Mouse (Mus musculus) liver, postnatal 0 days (tissue): Measurements from ENCODE around the gene Robo4. TPM values are rescaled to one million over a fixed set of nuclear protein-coding genes. Genes with fewer than 3 reads are reported as not detected.

Experiments used
- ATAC-seq: fragments of 200-750 bp; cut with Nextera tagmentation; 2 replicates; pipeline ENCODE4 v1.8.0; 2017; ENCODE audit warnings: mild to moderate bottlenecking, moderate library complexity
- DNase-seq: peaks from one replicate; pipeline ENCODE4 v3.0.0-alpha.2; 2016
- H3K27ac ChIP-seq: fragments of 300-500 bp; sonication (generic); 2 replicates; pipeline ENCODE4 v1.5.1; 2014; ENCODE audit warnings: antibody characterized with exemption, moderate library complexity, mild to moderate bottlenecking, low read depth
- H3K27me3 ChIP-seq: fragments of 300-500 bp; sonication (generic); 2 replicates; pipeline ENCODE4 v1.6.1; 2014; ENCODE audit warnings: low read length, control low read depth, mixed read lengths; ENCODE audit not compliant: insufficient read depth
- H3K36me3 ChIP-seq: fragments of 300-500 bp; sonication (generic); replicated peaks from 2 replicates; pipeline ENCODE4 v1.6.1; 2014; ENCODE audit warnings: mild to moderate bottlenecking, control low read depth, low read length, moderate library complexity, mixed read lengths; ENCODE audit not compliant: insufficient read depth
- H3K4me1 ChIP-seq: fragments of 300-500 bp; sonication (generic); 2 replicates; pipeline ENCODE4 v1.6.1; 2014; ENCODE audit warnings: antibody characterized with exemption, mild to moderate bottlenecking, control low read depth; ENCODE audit not compliant: insufficient read depth
- H3K4me2 ChIP-seq: fragments of 300-500 bp; sonication (generic); 2 replicates; pipeline ENCODE4 v1.6.1; 2014; ENCODE audit warnings: low read depth, mild to moderate bottlenecking, low read length, moderate library complexity, mixed read lengths
- H3K4me3 ChIP-seq: fragments of 300-500 bp; sonication (generic); 2 replicates; pipeline ENCODE4 v1.5.1; 2014; ENCODE audit warnings: low read depth, low read length
- H3K9ac ChIP-seq: fragments of 300-500 bp; sonication (generic); replicated peaks from 2 replicates; pipeline ENCODE4 v1.6.1; 2014; ENCODE audit warnings: mild to moderate bottlenecking, moderate library complexity
- H3K9me3 ChIP-seq: fragments of 300-500 bp; sonication (generic); 2 replicates; pipeline ENCODE4 v1.6.1; 2016; ENCODE audit warnings: mild to moderate bottlenecking, control low read depth, low read length, mixed read lengths
- CTCF ChIP-seq: sonication (generic); IDR thresholded peaks from 2 replicates; pipeline ENCODE4 v1.5.1; 2016; ENCODE audit warnings: antibody characterized with exemption, low read depth
- EP300 ChIP-seq: IDR thresholded peaks from 2 replicates; pipeline ENCODE4 v1.6.1; 2016; ENCODE audit warnings: antibody characterized with exemption, low read depth, mild to moderate bottlenecking
- WGBS: fragments of 180-500 bp; shearing (Covaris S2); extraction: QIAGEN DNeasy Blood & Tissue Kit; methylation state at CpG from one replicate; pipeline ENCODE4 v1.1.7; 2014; ENCODE audit not compliant: insufficient replicate concordance; 5-methylcytosine and 5-hydroxymethylcytosine counted together
- polyA plus RNA-seq: library from polyadenylated mRNA; unstranded; fragments of >200 nt; fragmentation: Nextera tagmentation; extraction: Ambion mirVana; gene quantifications from 2 replicates; pipeline ENCODE4 v1.2.1, GENCODE M21; 2015

Gene Robo4
- polyA plus RNA-seq, 1 experiment from 2014 or later: 2.5 TPM

- Histone ChIP-seq H3K36me3 (no peaks in the 10 kb centered on the region), H3K27me3 (no peaks in the 10 kb centered on the region), H3K9ac (no peak overlapping the region), H3K4me2 (no peak overlapping the region), H3K9me3 (no peaks in the 10 kb centered on the region), H3K4me3 (no peak overlapping the region), H3K27ac (no peak overlapping the region), H3K4me1 (0 out of 2 replicates have a peak, but pooled peaks cover 5% of the 10 kb centered on the region)
- TF ChIP-seq CTCF (no peak), EP300 (no peak)
- WGBS: 58% methylated on average over 3 of the region's 3 CpGs
- ATAC-seq (no peak), DNase-seq (no peak)
Measured at GRCm38 (mm10) chr9:37363551-37363950, 38.1 kb upstream of the Robo4 start.

GRCm38 (mm10) chr9:37364392-37364791 is 37.3 kb upstream of the Robo4 start:
- WGBS: 74% methylated on average over 3 of the region's 3 CpGs
- H3K4me3 ChIP-seq: no peak overlapping the region
- TF ChIP-seq EP300 (no peak), CTCF (no peak)

GRCm38 (mm10) chr9:37365706-37366105 is 36.0 kb upstream of the Robo4 start:
- H3K9me3 ChIP-seq: no peaks in the 10 kb centered on the region
- no peaks in the 10 kb centered on the region for H3K27me3 ChIP-seq
- TF ChIP-seq EP300 (no peak; the same call in 1 of the 2 replicates), CTCF (0 out of 2 replicates have a peak, but pooled peaks have one; percentile 9)
- no peak overlapping the region for H3K27ac ChIP-seq
- no peaks in the 10 kb centered on the region for H3K4me1 ChIP-seq
- H3K9ac ChIP-seq: no peak overlapping the region
- ATAC-seq: no peak
- H3K36me3 ChIP-seq: no peaks in the 10 kb centered on the region
- H3K4me2 ChIP-seq: no peak overlapping the region
- DNase-seq: no peak
- 56% methylated on average over 5 of the region's 5 CpGs for WGBS
- no peak overlapping the region for H3K4me3 ChIP-seq

More at GRCm38 (mm10) chr9:37364392-37364791, 37.3 kb upstream of the Robo4 start:
- Histone ChIP-seq H3K36me3 (no peaks in the 10 kb centered on the region), H3K9ac (no peak overlapping the region), H3K4me2 (no peak overlapping the region), H3K27me3 (no peaks in the 10 kb centered on the region), H3K9me3 (no peaks in the 10 kb centered on the region), H3K27ac (no peak overlapping the region), H3K4me1 (0 out of 2 replicates have a peak, but pooled peaks cover 3% of the 10 kb centered on the region)
- DNase-seq (no peak), ATAC-seq (no peak)

- no peak for DNase-seq
- Histone ChIP-seq H3K4me2 (no peak within 1 kb of the TSS), H3K4me3 (no peak within 1 kb of the TSS), H3K4me1 (no peaks in the 10 kb centered on the region), H3K9ac (no peak within 1 kb of the TSS), H3K27me3 (no peaks in the 10 kb centered on the region), H3K9me3 (no peaks in the 10 kb centered on the region), H3K27ac (no peak within 1 kb of the TSS), H3K36me3 (no peaks in the 10 kb centered on the region)
- TF ChIP-seq EP300: no peak
- TF ChIP-seq CTCF: no peak
- WGBS: 81% methylated on average over 17 of the region's 17 CpGs
- no peak for ATAC-seq
Measured at GRCm38 (mm10) chr9:37367301-37368080, 34.2 kb upstream of the Robo4 start, which contains the start of gene Hepacam. Hepacam (plus strand) TSS chr9:37367351.

- WGBS: 71% methylated on average over 11 of the region's 11 CpGs
- no peak for TF ChIP-seq EP300
- 0 out of 2 replicates have a peak, but pooled peaks have one; percentile 2 for TF ChIP-seq CTCF
- Histone ChIP-seq H3K36me3 (no peaks in the 10 kb centered on the region), H3K4me1 (no peaks in the 10 kb centered on the region), H3K9me3 (no peaks in the 10 kb centered on the region), H3K27ac (no peak overlapping the region), H3K9ac (no peak overlapping the region), H3K27me3 (no peaks in the 10 kb centered on the region), H3K4me3 (no peak overlapping the region), H3K4me2 (no peak overlapping the region)
- DNase-seq: no peak
- no peak for ATAC-seq
Measured at GRCm38 (mm10) chr9:37368081-37368830, 33.4 kb upstream of the Robo4 start.

- Histone ChIP-seq H3K9ac (no peak overlapping the region), H3K4me1 (no peaks in the 10 kb centered on the region), H3K9me3 (no peaks in the 10 kb centered on the region), H3K27ac (no peak overlapping the region), H3K4me3 (no peak overlapping the region), H3K36me3 (no peaks in the 10 kb centered on the region), H3K4me2 (no peak overlapping the region), H3K27me3 (no peaks in the 10 kb centered on the region)
- TF ChIP-seq EP300 (no peak), CTCF (0 out of 2 replicates have a peak, but pooled peaks have one; percentile 3)
- WGBS: 76% methylated on average over 8 of the region's 8 CpGs
- ATAC-seq (no peak), DNase-seq (no peak)
Measured at GRCm38 (mm10) chr9:37368860-37369259, 32.8 kb upstream of the Robo4 start.
